Comparison of ENCODE assay signal across 9 mouse cellular contexts in genomic region chr9:106819201-106819600, GRCm38 (mm10). TPM values are rescaled to one million over a fixed set of nuclear protein-coding genes. Genes with fewer than 3 reads are reported as not detected.
DNase-seq lines count a peak whose midpoint lies in the region; ATAC-seq and TF ChIP-seq lines count a peak whose summit lies in the region.
"Had no signal": no experiment of that assay in that cellular context is flagged by ENCODE, and none has a peak within 500 bp of the region (broad histone marks: within the 10 kb centered on the region; RNA-seq: fewer than 3 reads in every experiment).

No protein-coding gene starts in this region.

- 0 out of 2 replicates have a peak, but pooled peaks cover 3% of the 10 kb centered on the region for H3K4me1 ChIP-seq in kidney, postnatal 0 days (replicated peaks; ENCODE audit: insufficient read depth, low read length)

- no peaks in the 10 kb centered on the region for H3K36me3 ChIP-seq in kidney, postnatal 0 days (ENCODE audit: insufficient read depth, low read length)
- H3K36me3 ChIP-seq: embryonic facial prominence, embryonic 13.5 days had no signal

- H3K4me2 ChIP-seq in kidney, postnatal 0 days (ENCODE audit: low read length), result no peak overlapping the region
- H3K4me2 ChIP-seq: embryonic facial prominence, embryonic 13.5 days had no signal

- TF ChIP-seq CTCF in kidney, postnatal 0 days (IDR thresholded peaks at IDR 0.05; ENCODE audit: low read depth), result peak; percentile 61

- 92% methylated on average over 1 of the region's 1 CpGs for WGBS in kidney, postnatal 0 days

- ATAC-seq in kidney, postnatal 0 days (replicated peaks; ENCODE audit: low FRiP score, low read depth), result no peak

- no peaks in the 10 kb centered on the region for H3K9me3 ChIP-seq in kidney, postnatal 0 days (replicated peaks; ENCODE audit: low read length)
- H3K9me3 ChIP-seq: embryonic facial prominence, embryonic 13.5 days had no signal

- intact Hi-C loops in gastrocnemius, postnatal 36 days (cut with DNase I), result loop anchor here (2.0 kb wide), 1 partner anchor 144 kb away; no protein-coding TSS in a partner anchor

- no peak overlapping the region for H3K27ac ChIP-seq in kidney, postnatal 0 days
- H3K27ac ChIP-seq: embryonic facial prominence, embryonic 13.5 days had no signal

- no peak overlapping the region for H3K4me3 ChIP-seq in kidney, postnatal 0 days (replicated peaks; ENCODE audit: low read depth, low read length)
- H3K4me3 ChIP-seq: embryonic facial prominence, embryonic 13.5 days had no signal

- peak; percentile 7 to 45 for DNase-seq in adrenal gland, adult (ENCODE audit: inconsistent age in 2 of 2, low spot score in 1 of 2)
- DNase-seq in adrenal gland, postnatal 4 days (ENCODE audit: low spot score in 2 of 2), result no peak
- peak; percentile 10 for DNase-seq in kidney, postnatal 0 days (ENCODE audit: low spot score)
- DNase-seq in kidney, adult 11 months, result no peak
- peak; percentile 70 for DNase-seq in ES-CJ7 (ENCODE audit: low read depth, low spot score)
- peak; percentile 16 for DNase-seq in kidney, postnatal 14 days
- DNase-seq in urinary bladder, adult 2 months (ENCODE audit: low spot score), result no peak
- DNase-seq in gastrocnemius, postnatal 36 days, result no peak

- H3K27me3 ChIP-seq in kidney, postnatal 0 days (ENCODE audit: insufficient read depth, low read length), result no peaks in the 10 kb centered on the region
- H3K27me3 ChIP-seq: embryonic facial prominence, embryonic 13.5 days had no signal

- no peak overlapping the region for H3K9ac ChIP-seq in kidney, postnatal 0 days (ENCODE audit: low read depth, low read length)
- H3K9ac ChIP-seq: embryonic facial prominence, embryonic 13.5 days had no signal

RNA-seq across cellular contexts. Expression of gene Dcaf1, which starts 2.5 kb away (rescaled TPM):
- total RNA-seq in adrenal gland, postnatal 4 days (2021), result 10 to 100 TPM; 34.1 to 39.8 TPM
- polyA plus RNA-seq in kidney, postnatal 0 days (2015; fragmentation: Nextera tagmentation; extraction: Ambion mirVana), result 7.9 and 10.1 TPM in 2 replicates
- polyA plus RNA-seq in urinary bladder, adult 2 months (2012; rRNA removed), result 19.8 and 23.5 TPM in 2 replicates
- total RNA-seq in gastrocnemius, postnatal 36 days (2021), result 10 to 100 TPM; 12.2 to 12.7 TPM

RNA-seq across cellular contexts. Expression of gene Rad54l2, which starts 30.2 kb away (rescaled TPM):
- total RNA-seq in adrenal gland, postnatal 4 days (2021), result 10 to 100 TPM; 27.5 to 27.8 TPM
- 2.7 and 3.2 TPM in 2 replicates for polyA plus RNA-seq in kidney, postnatal 0 days (2015; fragmentation: Nextera tagmentation; extraction: Ambion mirVana)
- 4.3 and 6.8 TPM in 2 replicates for polyA plus RNA-seq in urinary bladder, adult 2 months (2012; rRNA removed)
- 1 to 10 TPM; 5.5 to 5.7 TPM for total RNA-seq in gastrocnemius, postnatal 36 days (2021)

Comparison
In these comparisons a context has a peak if more than half of its experiments do, and no peak if none do; other contexts are left out.
1. DNase-seq: peak in adrenal gland, adult (2 of 2), kidney, postnatal 0 days (single experiment), ES-CJ7 (single experiment) and kidney, postnatal 14 days (single experiment); none in adrenal gland, postnatal 4 days (0 of 2), kidney, adult 11 months (single experiment), urinary bladder, adult 2 months (single experiment) and gastrocnemius, postnatal 36 days (0 of 2).
2. RNA of gene Rad54l2, which starts 30.2 kb away (total RNA-seq): 27.5 to 27.8 TPM in adrenal gland, postnatal 4 days; 5.5 to 5.7 TPM in gastrocnemius, postnatal 36 days; every median in the first group is over 4 times any median in the second.